Mouse (Mus musculus): ENCODE data around the gene 1700028J19Rik.

- TF ChIP-seq CHD2 (IDR thresholded peaks at IDR 0.05; ENCODE audit: low read depth, low read length) (no peak), HCFC1 (IDR thresholded peaks at IDR 0.05; ENCODE audit: borderline replicate concordance, insufficient read depth, low read length) (no peak), ZC3H11A (IDR thresholded peaks at IDR 0.05; ENCODE audit: borderline replicate concordance, low read depth, low read length) (no peak)
Measured at GRCm38 (mm10) chr7:44215645-44216044, 30.9 kb downstream of the 1700028J19Rik start, which contains the start of gene Klk1b5.

All from ES-E14 (cell line).